Mouse (Mus musculus) neutrophil, adult 5-6 weeks (primary cell): ENCODE results near the gene Tmprss11f. TPM values are rescaled to one million over a fixed set of nuclear protein-coding genes. Genes with fewer than 3 reads are reported as not detected.
"Not testable (repeated sequence)": the region's sequence is repeated elsewhere in the genome, so short reads cannot be mapped to it uniquely, and the experiment has no call there.

Experiments
- ATAC-seq: fragments of 151-379, 151-347 bp; 2 replicates; pipeline ENCODE4 v1.8.0; 2017; ENCODE audit warnings: mild to moderate bottlenecking, moderate TSS enrichment; ENCODE audit not compliant: insufficient number of reproducible peaks, poor library complexity, low FRiP score, severe bottlenecking; ENCODE audit errors: extremely low read depth
- total RNA-seq: library from RNA; stranded (forward); fragments of 200-1000 nt; gene quantifications from 2 replicates; pipeline ENCODE4 v1.2.3, GENCODE M21; 2017

Gene Tmprss11f
- 0.25 and 0.81 TPM in 2 replicates for total RNA-seq

- ATAC-seq: no peak
These were observed at the start of gene Tmprss11f for GRCm38 (mm10) chr5:86632324-86632723. Tmprss11f (minus strand) TSS chr5:86632424.

- no peak for ATAC-seq
These were observed 44.0 kb upstream of the Tmprss11f start, which contains the start of gene Tmprss11b for GRCm38 (mm10) chr5:86676262-86676661. Tmprss11b (minus strand) TSS chr5:86676362.

DNA sequence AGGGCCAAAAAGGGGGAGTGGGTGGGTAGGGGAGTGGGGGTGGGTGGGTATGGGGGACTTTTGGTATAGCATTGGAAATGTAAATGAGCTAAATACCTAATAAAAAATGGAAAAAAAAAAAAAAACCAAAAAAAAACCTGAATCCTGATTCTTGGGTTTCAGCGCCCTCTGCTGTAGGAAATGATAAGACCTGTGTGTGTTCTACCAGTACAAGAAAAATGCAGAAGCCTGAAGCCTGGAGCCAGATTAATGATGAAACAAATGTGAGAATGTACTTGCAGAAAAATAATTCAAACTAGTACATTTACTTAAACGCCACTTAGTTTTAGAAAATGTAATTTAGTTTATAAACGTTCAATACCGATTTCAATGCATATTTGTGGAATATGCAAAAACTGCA is 17.0 kb upstream of the Tmprss11f start:
- not testable (repeated sequence) for ATAC-seq

- no peak for ATAC-seq
These were observed 8.6 kb upstream of the Tmprss11f start for GRCm38 (mm10) chr5:86640795-86641194.

DNA sequence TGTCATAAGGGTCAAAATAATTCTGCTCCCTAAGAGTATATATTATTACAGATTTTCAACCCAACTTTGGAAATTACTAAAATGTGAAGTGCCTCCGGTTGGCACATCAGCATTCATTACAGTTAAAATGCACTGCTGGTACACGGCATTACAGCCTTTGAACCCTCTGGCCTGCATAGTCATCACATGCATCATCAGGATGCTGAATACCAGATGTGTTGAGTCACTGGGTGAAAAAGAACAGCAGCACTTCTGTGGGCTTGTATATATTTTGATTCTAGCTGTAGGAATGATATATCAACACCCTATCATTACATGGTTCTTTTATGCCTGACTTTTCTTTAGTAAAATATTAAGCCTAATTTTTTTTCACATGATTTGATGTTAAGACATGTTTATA is 1.5 kb downstream of the Tmprss11f start:
- no peak for ATAC-seq

DNA sequence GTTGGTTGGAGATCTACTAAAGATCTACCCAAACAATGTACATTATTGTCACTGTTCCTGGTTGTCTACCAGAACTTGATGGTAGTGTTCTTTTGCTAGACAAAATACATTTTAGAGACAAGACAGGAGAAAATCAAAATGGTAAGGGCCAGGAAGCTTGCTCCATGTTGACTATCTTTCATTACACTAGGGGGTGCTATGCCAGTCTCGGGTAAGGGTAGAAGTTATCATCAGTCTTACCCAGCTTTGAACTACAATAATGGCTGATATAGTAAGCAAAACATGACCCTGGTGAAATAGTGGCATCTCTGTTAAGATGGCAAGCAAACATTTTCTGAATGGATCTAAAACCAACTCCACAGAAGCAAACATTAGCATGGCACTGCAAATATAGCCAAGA is 10.4 kb downstream of the Tmprss11f start:
- no peak for ATAC-seq

- no peak for ATAC-seq
These were observed 46.3 kb downstream of the Tmprss11f start for GRCm38 (mm10) chr5:86585896-86586295.

- ATAC-seq: no peak
These were observed 49.6 kb downstream of the Tmprss11f start for GRCm38 (mm10) chr5:86582618-86583017.

GRCm38 (mm10) chr5:86581998-86582397 is 50.2 kb downstream of the Tmprss11f start:
- ATAC-seq: no peak

DNA sequence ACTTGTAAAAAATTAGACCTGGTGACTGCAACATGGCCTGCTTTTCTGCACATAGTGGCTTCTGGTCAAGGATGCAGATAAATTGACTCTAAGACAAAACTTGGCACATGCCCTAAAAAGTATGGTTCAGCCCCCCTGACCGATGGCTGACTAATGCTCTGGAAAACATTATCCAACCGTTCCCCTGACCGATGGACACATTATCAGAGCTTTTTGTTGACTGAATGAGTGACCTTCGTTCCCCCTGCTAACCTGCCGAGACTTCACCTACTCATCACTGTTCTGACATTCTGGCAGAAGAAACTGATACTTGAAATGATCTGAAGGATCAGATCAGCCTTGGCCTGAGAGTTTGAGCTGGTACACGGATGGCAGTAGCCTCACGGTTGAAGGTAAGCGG is 53.5 kb downstream of the Tmprss11f start:
- ATAC-seq: not testable (repeated sequence)

GRCm38 (mm10) chr5:86546693-86547092 is 85.5 kb downstream of the Tmprss11f start:
- no peak for ATAC-seq

- ATAC-seq: no peak
These were observed 91.6 kb downstream of the Tmprss11f start for GRCm38 (mm10) chr5:86540601-86541000.

GRCm38 (mm10) chr5:86528725-86529124 is 103.5 kb downstream of the Tmprss11f start:
- ATAC-seq: no peak

DNA sequence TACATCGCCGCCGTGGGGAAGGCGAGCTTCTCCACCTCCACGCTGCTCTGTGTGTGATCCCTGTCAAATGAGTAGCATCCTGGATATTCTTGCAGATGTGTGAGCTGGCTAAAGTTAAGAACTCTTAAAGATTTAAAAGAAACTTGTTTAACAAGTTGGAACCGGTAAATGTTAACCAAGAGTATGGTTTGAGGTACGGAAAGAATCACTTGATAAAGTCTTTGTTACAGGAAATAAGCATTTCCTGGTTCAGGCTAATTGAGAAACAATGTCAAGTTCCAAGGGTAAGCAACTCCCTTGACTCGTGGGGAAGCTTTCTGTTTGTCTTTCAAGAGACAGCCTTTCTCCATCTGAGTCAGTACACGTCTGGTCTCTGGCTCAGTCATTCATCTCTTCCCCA is 113.7 kb downstream of the Tmprss11f start, which contains the start of gene Tmprss11g:
TSS of gene Tmprss11g (minus strand) at position 101 of the 400 bp plus-strand sequence.
- ATAC-seq: no peak

- ATAC-seq: no peak
These were observed 120.7 kb downstream of the Tmprss11f start for GRCm38 (mm10) chr5:86511538-86511937.

DNA sequence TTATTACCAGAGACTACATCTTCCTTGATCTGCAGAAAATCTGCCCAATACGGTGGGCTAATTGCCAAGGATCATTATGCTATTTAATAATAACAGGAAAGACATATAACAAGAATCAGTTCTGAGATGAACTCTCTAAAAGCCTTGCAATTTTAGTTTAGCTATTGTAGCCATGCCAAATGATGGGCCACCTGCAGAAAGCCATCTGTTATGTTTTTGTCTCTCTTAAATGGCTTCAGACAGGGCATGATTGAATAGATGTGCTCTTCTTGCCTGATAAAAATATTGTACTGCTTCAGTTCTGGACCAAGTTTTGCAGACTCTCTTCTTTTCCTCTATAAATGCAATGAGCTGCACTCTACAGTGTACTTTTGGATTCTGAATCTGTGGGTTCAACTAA is 138.8 kb downstream of the Tmprss11f start:
- ATAC-seq: no peak

- no peak for ATAC-seq
These were observed 149.7 kb downstream of the Tmprss11f start for GRCm38 (mm10) chr5:86482562-86482961.

GRCm38 (mm10) chr5:86482031-86482430 is 150.2 kb downstream of the Tmprss11f start:
- no peak for ATAC-seq

DNA sequence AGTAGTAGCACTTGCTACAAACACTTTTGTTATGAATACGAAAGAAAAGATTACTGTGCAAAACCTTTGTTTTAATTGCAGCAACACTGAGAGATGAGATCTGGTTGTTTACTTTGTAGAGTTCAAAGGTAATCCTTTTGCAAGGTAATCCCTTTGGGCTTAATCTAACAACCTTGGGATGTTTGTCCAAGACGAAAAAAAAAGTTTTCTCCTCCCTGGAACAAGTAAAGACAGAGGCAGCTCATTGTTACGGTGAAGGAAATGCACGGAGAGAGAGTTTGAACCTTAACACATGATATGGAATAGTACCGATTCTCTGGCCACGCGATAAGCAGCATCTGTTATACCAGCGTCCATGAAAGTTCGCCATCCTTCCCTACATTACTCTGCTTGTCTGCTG is 158.4 kb downstream of the Tmprss11f start:
- no peak for ATAC-seq
